Mouse (Mus musculus): ENCODE data around the gene Arfrp1. TPM values are rescaled to one million over a fixed set of nuclear protein-coding genes. Genes with fewer than 3 reads are reported as not detected.
A peak's percentile ranks its signal among the peaks of the same experiment; 100 is the strongest.

Gene Arfrp1
- polyA plus RNA-seq, 1 experiment from 2014 or later = 49.7 TPM

- ATAC-seq (replicated peaks; ENCODE audit: insufficient number of reproducible peaks, low FRiP score, low TSS enrichment, low read depth) = 0 out of 2 replicates have a peak, but pooled peaks have one; percentile 53
- H3K36me3 ChIP-seq (replicated peaks; ENCODE audit: control insufficient read depth, insufficient read depth, low read depth, low read length) = no peaks in the 10 kb centered on the region
- 31% methylated on average over 4 of the region's 4 CpGs for WGBS
Measured at GRCm38 (mm10) chr2:181392600-181393213, 27.5 kb upstream of the Arfrp1 start.

GRCm38 (mm10) chr2:181391541-181391940 is 26.3 kb upstream of the Arfrp1 start:
- Histone ChIP-seq H3K36me3 (replicated peaks; ENCODE audit: control insufficient read depth, insufficient read depth, low read depth, low read length) (no peaks in the 10 kb centered on the region), H3K27ac (replicated peaks; ENCODE audit: low read depth, low read length) (no peak overlapping the region), H3K27me3 (ENCODE audit: control insufficient read depth, insufficient read depth, low read length) (no peaks in the 10 kb centered on the region), H3K9ac (replicated peaks; ENCODE audit: low read length) (no peak overlapping the region), H3K4me1 (ENCODE audit: control insufficient read depth, insufficient read depth, low read length) (no peaks in the 10 kb centered on the region), H3K4me3 (ENCODE audit: low read depth, low read length) (no peak overlapping the region), H3K9me3 (replicated peaks; ENCODE audit: control insufficient read depth, low read length) (no peaks in the 10 kb centered on the region), H3K4me2 (ENCODE audit: low read depth, low read length) (no peak overlapping the region)
- ATAC-seq (replicated peaks; ENCODE audit: insufficient number of reproducible peaks, low FRiP score, low TSS enrichment, low read depth) (no peak), DNase-seq (ENCODE audit: low spot score) (no peak)
- WGBS = 65% methylated on average over 2 of the region's 2 CpGs

More at GRCm38 (mm10) chr2:181392600-181393213, 27.5 kb upstream of the Arfrp1 start:
- H3K27me3 ChIP-seq (ENCODE audit: control insufficient read depth, insufficient read depth, low read length) = no peaks in the 10 kb centered on the region
- no peaks in the 10 kb centered on the region for H3K9me3 ChIP-seq (replicated peaks; ENCODE audit: control insufficient read depth, low read length)
- no peak overlapping the region for H3K9ac ChIP-seq (replicated peaks; ENCODE audit: low read length)
- no peak overlapping the region for H3K4me3 ChIP-seq (ENCODE audit: low read depth, low read length)
- DNase-seq (ENCODE audit: low spot score) = peak; percentile 93
- H3K4me2 ChIP-seq (ENCODE audit: low read depth, low read length) = no peak overlapping the region
- H3K4me1 ChIP-seq (ENCODE audit: control insufficient read depth, insufficient read depth, low read length) = no peaks in the 10 kb centered on the region
- H3K27ac ChIP-seq (replicated peaks; ENCODE audit: low read depth, low read length) = no peak overlapping the region

- H3K9me3 ChIP-seq (replicated peaks; ENCODE audit: control insufficient read depth, low read length) = no peaks in the 10 kb centered on the region
- H3K4me3 ChIP-seq (ENCODE audit: low read depth, low read length) = no peak overlapping the region
- no peak for ATAC-seq (replicated peaks; ENCODE audit: insufficient number of reproducible peaks, low FRiP score, low TSS enrichment, low read depth)
- no peaks in the 10 kb centered on the region for H3K4me1 ChIP-seq (ENCODE audit: control insufficient read depth, insufficient read depth, low read length)
- H3K36me3 ChIP-seq (replicated peaks; ENCODE audit: control insufficient read depth, insufficient read depth, low read depth, low read length) = no peaks in the 10 kb centered on the region
- no peak overlapping the region for H3K27ac ChIP-seq (replicated peaks; ENCODE audit: low read depth, low read length)
- WGBS = 91% methylated on average over 15 of the region's 15 CpGs
- H3K9ac ChIP-seq (replicated peaks; ENCODE audit: low read length) = no peak overlapping the region
- H3K27me3 ChIP-seq (ENCODE audit: control insufficient read depth, insufficient read depth, low read length) = no peaks in the 10 kb centered on the region
- H3K4me2 ChIP-seq (ENCODE audit: low read depth, low read length) = no peak overlapping the region
- DNase-seq (ENCODE audit: low spot score) = no peak
Measured at GRCm38 (mm10) chr2:181391022-181391421, 25.8 kb upstream of the Arfrp1 start.

- no peak overlapping the region for H3K9ac ChIP-seq (replicated peaks; ENCODE audit: low read length)
- H3K4me3 ChIP-seq (ENCODE audit: low read depth, low read length) = no peak overlapping the region
- H3K27ac ChIP-seq (replicated peaks; ENCODE audit: low read depth, low read length) = no peak overlapping the region
- DNase-seq (ENCODE audit: low spot score) = no peak
- no peaks in the 10 kb centered on the region for H3K9me3 ChIP-seq (replicated peaks; ENCODE audit: control insufficient read depth, low read length)
- no peak overlapping the region for H3K4me2 ChIP-seq (ENCODE audit: low read depth, low read length)
- H3K4me1 ChIP-seq (ENCODE audit: control insufficient read depth, insufficient read depth, low read length) = no peaks in the 10 kb centered on the region
- WGBS = 70% methylated on average over 4 of the region's 4 CpGs
- ATAC-seq (replicated peaks; ENCODE audit: insufficient number of reproducible peaks, low FRiP score, low TSS enrichment, low read depth) = no peak
- no peaks in the 10 kb centered on the region for H3K36me3 ChIP-seq (replicated peaks; ENCODE audit: control insufficient read depth, insufficient read depth, low read depth, low read length)
- no peaks in the 10 kb centered on the region for H3K27me3 ChIP-seq (ENCODE audit: control insufficient read depth, insufficient read depth, low read length)
Measured at GRCm38 (mm10) chr2:181390136-181390870, 25.1 kb upstream of the Arfrp1 start.

- DNase-seq (ENCODE audit: low spot score) (no peak), ATAC-seq (replicated peaks; ENCODE audit: insufficient number of reproducible peaks, low FRiP score, low TSS enrichment, low read depth) (no peak)
- H3K4me1 ChIP-seq (ENCODE audit: control insufficient read depth, insufficient read depth, low read length) = no peaks in the 10 kb centered on the region
- no peak overlapping the region for H3K4me2 ChIP-seq (ENCODE audit: low read depth, low read length)
- H3K27ac ChIP-seq (replicated peaks; ENCODE audit: low read depth, low read length) = no peak overlapping the region
- H3K4me3 ChIP-seq (ENCODE audit: low read depth, low read length) = no peak overlapping the region
- no peaks in the 10 kb centered on the region for H3K9me3 ChIP-seq (replicated peaks; ENCODE audit: control insufficient read depth, low read length)
- no peaks in the 10 kb centered on the region; the same call in 1 of the 2 replicates for H3K36me3 ChIP-seq (replicated peaks; ENCODE audit: control insufficient read depth, insufficient read depth, low read depth, low read length)
- H3K27me3 ChIP-seq (ENCODE audit: control insufficient read depth, insufficient read depth, low read length) = no peaks in the 10 kb centered on the region
- no peak overlapping the region for H3K9ac ChIP-seq (replicated peaks; ENCODE audit: low read length)
- 78% methylated on average over 3 of the region's 4 CpGs for WGBS
Measured at GRCm38 (mm10) chr2:181386663-181387210, 21.5 kb upstream of the Arfrp1 start.

GRCm38 (mm10) chr2:181385885-181386284 is 20.7 kb upstream of the Arfrp1 start:
- WGBS = 83% methylated on average over 3 of the region's 3 CpGs
- Histone ChIP-seq H3K9ac (replicated peaks; ENCODE audit: low read length) (no peak overlapping the region), H3K27me3 (ENCODE audit: control insufficient read depth, insufficient read depth, low read length) (no peaks in the 10 kb centered on the region), H3K4me3 (ENCODE audit: low read depth, low read length) (no peak overlapping the region), H3K27ac (replicated peaks; ENCODE audit: low read depth, low read length) (no peak overlapping the region), H3K4me2 (ENCODE audit: low read depth, low read length) (no peak overlapping the region), H3K9me3 (replicated peaks; ENCODE audit: control insufficient read depth, low read length) (no peaks in the 10 kb centered on the region), H3K36me3 (replicated peaks; ENCODE audit: control insufficient read depth, insufficient read depth, low read depth, low read length) (no peaks in the 10 kb centered on the region; the same call in 1 of the 2 replicates), H3K4me1 (ENCODE audit: control insufficient read depth, insufficient read depth, low read length) (no peaks in the 10 kb centered on the region)
- no peak for DNase-seq (ENCODE audit: low spot score)
- ATAC-seq (replicated peaks; ENCODE audit: insufficient number of reproducible peaks, low FRiP score, low TSS enrichment, low read depth) = no peak

- no peaks in the 10 kb centered on the region for H3K9me3 ChIP-seq (replicated peaks; ENCODE audit: control insufficient read depth, low read length)
- no peak overlapping the region for H3K4me3 ChIP-seq (ENCODE audit: low read depth, low read length)
- H3K4me1 ChIP-seq (ENCODE audit: control insufficient read depth, insufficient read depth, low read length) = no peaks in the 10 kb centered on the region
- H3K27ac ChIP-seq (replicated peaks; ENCODE audit: low read depth, low read length) = no peak overlapping the region
- no peak for ATAC-seq (replicated peaks; ENCODE audit: insufficient number of reproducible peaks, low FRiP score, low TSS enrichment, low read depth)
- no peaks in the 10 kb centered on the region; the same call in 1 of the 2 replicates for H3K36me3 ChIP-seq (replicated peaks; ENCODE audit: control insufficient read depth, insufficient read depth, low read depth, low read length)
- no peak overlapping the region for H3K4me2 ChIP-seq (ENCODE audit: low read depth, low read length)
- no peak for DNase-seq (ENCODE audit: low spot score)
- WGBS = 79% methylated on average over 4 of the region's 4 CpGs
- no peak overlapping the region for H3K9ac ChIP-seq (replicated peaks; ENCODE audit: low read length)
- H3K27me3 ChIP-seq (ENCODE audit: control insufficient read depth, insufficient read depth, low read length) = no peaks in the 10 kb centered on the region
Measured at GRCm38 (mm10) chr2:181384919-181385391, 19.8 kb upstream of the Arfrp1 start.

GRCm38 (mm10) chr2:181384463-181384862 is 19.3 kb upstream of the Arfrp1 start:
- H3K4me1 ChIP-seq (ENCODE audit: control insufficient read depth, insufficient read depth, low read length) = no peaks in the 10 kb centered on the region
- no peak overlapping the region for H3K4me3 ChIP-seq (ENCODE audit: low read depth, low read length)
- no peak overlapping the region for H3K9ac ChIP-seq (replicated peaks; ENCODE audit: low read length)
- H3K27me3 ChIP-seq (ENCODE audit: control insufficient read depth, insufficient read depth, low read length) = no peaks in the 10 kb centered on the region
- no peak overlapping the region for H3K27ac ChIP-seq (replicated peaks; ENCODE audit: low read depth, low read length)
- no peak overlapping the region for H3K4me2 ChIP-seq (ENCODE audit: low read depth, low read length)
- 89% methylated on average over 7 of the region's 7 CpGs for WGBS
- H3K36me3 ChIP-seq (replicated peaks; ENCODE audit: control insufficient read depth, insufficient read depth, low read depth, low read length) = no peaks in the 10 kb centered on the region; the same call in 1 of the 2 replicates
- no peak for DNase-seq (ENCODE audit: low spot score)
- H3K9me3 ChIP-seq (replicated peaks; ENCODE audit: control insufficient read depth, low read length) = no peaks in the 10 kb centered on the region
- no peak for ATAC-seq (replicated peaks; ENCODE audit: insufficient number of reproducible peaks, low FRiP score, low TSS enrichment, low read depth)
